Mouse (Mus musculus): ENCODE results near the gene Rara.

Rara gene

GRCm38 (mm10) chr11:98952111-98952510 lies 24.5 kb downstream of the Rara start:
- no peak for DNase-seq (ENCODE audit: low read depth)

GRCm38 (mm10) chr11:98952736-98953135 lies 25.1 kb downstream of the Rara start:
- DNase-seq (ENCODE audit: low read depth): no peak

- DNase-seq (ENCODE audit: low read depth): no peak
Observed at GRCm38 (mm10) chr11:98953361-98953760, 25.7 kb downstream of the Rara start.

- DNase-seq (ENCODE audit: low read depth): no peak
Observed at GRCm38 (mm10) chr11:98953835-98954320, 26.3 kb downstream of the Rara start.

GRCm38 (mm10) chr11:98954373-98954772 lies 26.8 kb downstream of the Rara start:
- no peak for DNase-seq (ENCODE audit: low read depth)

GRCm38 (mm10) chr11:98954801-98955706 lies 27.4 kb downstream of the Rara start:
- DNase-seq (ENCODE audit: low read depth): no peak

- no peak for DNase-seq (ENCODE audit: low read depth)
Observed at GRCm38 (mm10) chr11:98955707-98956235, 28.2 kb downstream of the Rara start.

- DNase-seq (ENCODE audit: low read depth): no peak
Observed at GRCm38 (mm10) chr11:98956340-98956739, 28.7 kb downstream of the Rara start.

GRCm38 (mm10) chr11:98959437-98960312 lies 32.1 kb downstream of the Rara start:
- DNase-seq (ENCODE audit: low read depth): no peak

- DNase-seq (ENCODE audit: low read depth): no peak
Observed at GRCm38 (mm10) chr11:98960313-98960906, 32.8 kb downstream of the Rara start.

GRCm38 (mm10) chr11:98961051-98961592 lies 33.5 kb downstream of the Rara start:
- no peak for DNase-seq (ENCODE audit: low read depth)

GRCm38 (mm10) chr11:98961766-98962165 lies 34.1 kb downstream of the Rara start:
- DNase-seq (ENCODE audit: low read depth): no peak

GRCm38 (mm10) chr11:98962421-98963095 lies 34.9 kb downstream of the Rara start:
- DNase-seq (ENCODE audit: low read depth): no peak

- no peak for DNase-seq (ENCODE audit: low read depth)
Observed at GRCm38 (mm10) chr11:98963191-98964021, 35.8 kb downstream of the Rara start.

- DNase-seq (ENCODE audit: low read depth): no peak
Observed at GRCm38 (mm10) chr11:98964201-98964615, 36.6 kb downstream of the Rara start.

GRCm38 (mm10) chr11:98964616-98965415 lies 37.2 kb downstream of the Rara start:
- no peak for DNase-seq (ENCODE audit: low read depth)

- DNase-seq (ENCODE audit: low read depth): no peak
Observed at GRCm38 (mm10) chr11:98965416-98966077, 37.9 kb downstream of the Rara start.

- no peak for DNase-seq (ENCODE audit: low read depth)
Observed at GRCm38 (mm10) chr11:98966499-98967141, 39.0 kb downstream of the Rara start.
